Mouse (Mus musculus) heart, adult 9 months (tissue): ENCODE measurements around the gene Fem1b.
A peak's percentile ranks its signal among the peaks of the same experiment; 100 is the strongest.

Experiments used
- DNase-seq, 2 experiments: peaks; one replicate each; pipeline ENCODE4 v3.0.0; 2022; ENCODE audit warnings: low spot score in 2 of 2

Fem1b gene

DNA sequence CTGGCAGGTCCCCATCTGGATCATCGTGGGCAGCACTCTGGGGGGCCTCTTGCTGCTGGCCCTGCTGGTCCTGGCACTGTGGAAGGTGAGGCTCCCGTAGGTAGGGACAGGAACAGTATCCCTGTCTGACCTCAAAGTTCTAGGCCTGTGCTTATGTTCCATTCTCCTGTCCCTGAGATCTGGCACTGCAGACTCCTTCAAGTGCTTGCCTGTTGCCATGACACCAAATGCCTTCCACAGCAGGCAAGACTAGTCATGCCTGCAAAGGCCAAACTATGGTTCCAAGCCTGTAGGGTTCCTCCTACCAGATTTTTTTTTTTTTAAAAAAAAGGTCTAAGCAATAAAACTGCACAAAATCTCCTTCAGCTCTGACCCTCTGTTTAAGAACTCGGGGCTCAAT lies 29.8 kb downstream of the Fem1b start:
- DNase-seq, result peak; percentile 7 to 12

DNA sequence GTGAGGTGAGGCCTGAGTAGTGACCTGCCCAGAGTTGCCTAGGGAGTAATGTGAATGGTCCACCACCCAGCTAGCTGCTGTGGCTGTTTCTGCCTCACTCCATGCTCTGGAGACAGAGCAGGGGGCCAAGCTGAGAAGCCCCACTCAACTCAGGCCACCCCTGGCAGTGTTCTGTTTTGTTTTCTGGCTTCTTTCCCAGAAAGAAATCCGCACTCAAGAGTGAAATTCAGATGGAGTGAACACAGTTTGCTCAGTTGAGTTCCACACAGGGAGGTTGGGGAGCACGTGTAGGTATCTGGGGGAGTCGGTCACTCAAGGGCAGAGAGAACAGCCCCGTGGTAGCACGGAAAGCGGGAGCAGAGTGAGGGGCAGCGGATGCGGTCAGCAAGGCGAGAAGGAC lies 33.0 kb downstream of the Fem1b start:
- DNase-seq, result no peak

DNA sequence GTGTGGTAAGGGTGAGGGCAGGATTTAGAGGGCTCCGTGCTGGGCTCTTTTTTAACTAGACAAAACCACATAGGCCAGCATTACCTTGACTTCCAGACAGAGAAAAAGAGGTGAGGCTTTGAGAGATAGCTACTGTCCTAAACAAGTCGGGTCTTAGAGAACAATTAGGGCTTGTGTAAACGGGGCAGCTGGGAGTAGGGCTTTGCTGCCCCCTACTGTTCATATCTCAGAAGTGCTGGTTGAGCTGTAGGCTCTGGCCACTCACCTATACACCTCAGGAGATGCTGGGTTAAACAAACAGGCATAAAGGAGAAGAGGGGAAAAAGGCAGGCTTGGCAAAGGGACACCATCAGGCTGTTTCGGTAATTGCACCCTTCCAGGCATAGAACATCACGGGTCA lies 34.3 kb downstream of the Fem1b start:
- DNase-seq, result peak; percentile 17 to 30

DNA sequence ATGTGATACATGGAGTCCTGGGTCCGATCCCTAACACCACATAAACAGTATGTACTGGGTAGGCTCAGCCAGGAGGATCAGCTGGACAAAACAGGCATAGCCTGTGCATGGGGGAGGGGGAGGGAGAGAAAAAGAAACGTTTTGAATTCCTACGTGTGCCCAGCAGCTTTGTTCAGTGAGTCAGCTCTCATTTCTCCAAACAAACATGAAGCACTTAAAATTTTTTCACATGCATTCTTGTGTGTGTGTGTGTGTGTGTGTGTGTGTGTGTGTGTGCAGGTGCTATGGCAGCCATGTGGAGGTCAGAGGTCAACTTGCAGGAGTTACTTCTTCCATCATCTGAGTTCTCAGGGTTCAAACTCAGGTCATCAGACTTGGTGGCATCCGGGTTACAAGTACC lies 36.3 kb downstream of the Fem1b start:
- no peak for DNase-seq

DNA sequence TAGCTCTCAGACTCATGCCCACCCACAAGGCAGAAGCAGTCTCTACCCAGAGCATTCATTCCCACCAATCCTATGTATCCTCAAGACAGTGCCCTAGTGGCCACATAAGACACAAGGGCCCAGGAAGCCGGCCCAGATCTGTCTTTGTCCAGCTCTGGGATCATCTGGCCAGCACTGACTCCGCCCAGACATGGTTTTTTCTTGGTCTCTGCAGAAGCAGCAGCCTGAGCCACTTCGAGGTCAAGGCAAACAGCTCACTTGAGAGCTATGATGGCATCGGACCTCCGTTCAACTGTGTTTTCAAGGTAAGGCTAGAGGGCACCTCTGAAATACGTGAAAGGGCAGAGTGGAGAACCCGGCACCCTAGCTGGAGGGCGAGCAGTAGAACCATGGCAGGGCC lies 39.0 kb downstream of the Fem1b start:
- no peak for DNase-seq

DNA sequence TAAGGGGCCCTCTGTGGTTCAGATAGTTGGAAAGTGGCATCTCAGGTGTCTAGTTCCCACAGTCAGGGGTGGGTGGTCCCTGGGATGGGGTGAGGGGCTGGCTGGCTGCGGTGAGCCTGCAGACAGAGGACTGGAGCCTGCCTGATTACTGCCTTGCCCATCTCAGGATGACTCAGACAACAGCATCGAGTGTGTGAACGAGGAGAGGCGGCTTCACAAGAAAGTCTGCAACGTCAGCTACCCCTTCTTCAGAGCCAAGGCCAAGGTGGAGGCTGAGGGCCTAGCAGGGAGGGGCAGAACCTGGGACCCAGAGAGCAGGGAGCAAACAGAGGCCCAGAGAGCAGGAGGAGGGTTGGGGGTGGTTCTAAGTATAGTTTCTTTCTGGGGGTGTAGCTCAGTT lies 43.4 kb downstream of the Fem1b start:
- no peak for DNase-seq

DNA sequence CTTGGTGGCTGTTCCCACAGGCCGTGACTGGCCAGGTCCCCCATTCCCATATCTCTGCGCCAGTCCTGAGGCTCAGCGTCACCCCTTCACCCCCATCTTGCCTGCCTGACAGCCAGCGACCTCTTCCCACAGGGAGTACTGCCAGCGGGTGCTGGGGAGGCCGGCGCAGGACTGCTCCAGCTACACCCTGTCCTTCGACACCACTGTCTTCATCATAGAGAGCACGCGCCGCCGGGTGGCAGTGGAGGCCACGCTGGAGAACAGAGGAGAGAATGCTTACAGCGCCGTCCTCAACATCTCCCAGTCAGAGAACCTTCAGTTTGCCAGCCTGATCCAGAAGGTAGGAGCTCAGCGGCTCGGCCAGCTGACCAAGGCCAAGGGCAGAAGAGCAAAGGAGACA lies 44.3 kb downstream of the Fem1b start:
- DNase-seq, result no peak

DNA sequence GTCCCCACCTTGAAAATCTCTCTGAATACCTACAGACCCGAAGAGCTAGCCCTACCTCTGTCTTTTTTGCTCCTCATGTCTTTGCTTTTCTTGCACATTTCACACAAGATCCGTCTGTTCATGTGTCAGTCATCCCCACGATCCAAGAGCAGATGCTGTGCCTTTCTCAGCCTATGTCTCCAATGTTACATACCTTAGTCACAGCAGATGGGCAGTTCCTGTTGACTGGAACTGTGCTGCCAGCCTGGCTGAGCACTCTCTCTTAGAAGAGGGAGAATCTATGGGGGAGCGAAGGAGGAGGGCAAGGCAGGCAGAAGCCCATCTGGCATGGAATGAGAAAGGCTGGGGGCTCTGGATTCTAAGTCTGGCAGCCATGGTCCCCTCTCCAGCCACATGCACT lies 46.4 kb downstream of the Fem1b start:
- no peak for DNase-seq

DNA sequence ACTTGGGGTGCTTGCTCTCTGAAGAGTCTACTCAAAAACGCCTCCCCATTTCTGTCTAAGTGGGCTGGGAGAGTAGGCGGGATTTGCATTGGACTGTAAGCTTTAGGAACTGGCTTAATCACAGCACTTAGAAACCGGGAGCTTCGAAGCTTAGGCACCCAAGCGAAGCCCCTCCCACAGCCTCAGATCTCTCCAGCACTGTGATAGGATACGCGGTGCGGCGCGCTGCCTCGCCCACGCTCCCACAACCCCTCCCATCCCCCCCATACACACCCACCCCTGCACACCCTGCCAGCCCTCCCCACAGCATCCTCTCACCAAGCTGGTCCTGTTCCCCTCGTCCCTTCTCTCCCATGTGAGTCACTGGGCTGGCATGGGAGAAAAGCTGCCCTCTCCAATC lies 48.3 kb downstream of the Fem1b start:
- no peak for DNase-seq

DNA sequence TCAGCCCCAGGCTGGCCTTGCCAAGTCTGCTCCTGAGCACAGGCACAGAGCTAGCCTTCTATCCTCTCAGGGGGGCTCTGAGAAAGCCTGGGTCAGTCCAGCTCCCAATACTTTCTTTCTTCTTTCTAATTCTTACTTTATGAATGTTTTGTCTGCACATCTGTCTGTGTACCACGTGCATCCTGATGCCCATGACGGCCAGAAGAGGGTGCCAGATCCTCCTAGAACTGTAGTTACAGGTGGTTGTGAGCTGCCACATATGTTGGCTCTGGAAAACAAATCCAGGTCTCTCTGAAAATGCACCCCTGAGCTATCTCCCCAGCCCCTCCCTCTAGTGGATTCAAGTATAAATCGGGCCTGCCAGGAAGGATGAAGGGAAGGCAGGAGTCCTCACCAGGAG lies 52.1 kb downstream of the Fem1b start:
- DNase-seq, result no peak

DNA sequence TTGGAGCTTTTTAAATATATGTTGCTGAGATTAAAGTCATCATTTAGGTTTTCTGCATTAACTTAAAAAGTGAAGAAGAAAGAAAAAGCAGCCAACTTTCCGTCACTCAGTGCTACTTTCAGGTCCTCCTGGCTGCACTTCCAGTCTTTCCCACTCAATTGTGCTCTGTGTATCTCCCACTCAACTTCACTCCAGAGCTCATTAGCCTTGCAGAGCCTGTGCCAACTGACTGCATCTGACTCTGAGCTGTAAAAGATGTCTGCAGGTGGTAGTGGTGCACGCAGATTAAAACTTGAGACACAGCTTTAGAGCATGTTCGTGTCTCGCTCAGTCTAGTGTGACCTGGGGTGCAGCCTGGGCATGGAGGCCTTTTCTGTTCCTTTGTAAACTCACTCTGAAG lies 53.4 kb downstream of the Fem1b start:
- DNase-seq, result no peak

DNA sequence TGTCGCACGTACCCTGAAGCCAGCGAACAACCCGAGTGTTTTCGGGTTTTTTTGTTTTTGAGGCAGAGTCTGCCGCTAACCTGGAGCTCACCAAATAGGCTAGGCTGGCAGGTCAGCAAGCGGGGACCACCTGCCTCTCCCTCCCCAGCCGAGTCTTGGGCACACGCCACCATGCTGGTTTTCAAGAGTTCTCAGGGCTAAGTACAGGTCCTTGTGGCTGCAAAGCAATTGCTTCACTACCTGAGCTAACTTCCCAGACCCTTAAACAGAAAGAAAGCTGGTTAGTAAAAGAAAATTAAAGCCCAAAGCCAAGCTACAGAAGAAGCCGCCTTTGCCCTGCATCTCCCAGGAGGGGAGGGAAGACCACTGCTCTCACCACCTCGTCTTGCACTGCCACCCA lies 61.4 kb downstream of the Fem1b start:
- no peak for DNase-seq

DNA sequence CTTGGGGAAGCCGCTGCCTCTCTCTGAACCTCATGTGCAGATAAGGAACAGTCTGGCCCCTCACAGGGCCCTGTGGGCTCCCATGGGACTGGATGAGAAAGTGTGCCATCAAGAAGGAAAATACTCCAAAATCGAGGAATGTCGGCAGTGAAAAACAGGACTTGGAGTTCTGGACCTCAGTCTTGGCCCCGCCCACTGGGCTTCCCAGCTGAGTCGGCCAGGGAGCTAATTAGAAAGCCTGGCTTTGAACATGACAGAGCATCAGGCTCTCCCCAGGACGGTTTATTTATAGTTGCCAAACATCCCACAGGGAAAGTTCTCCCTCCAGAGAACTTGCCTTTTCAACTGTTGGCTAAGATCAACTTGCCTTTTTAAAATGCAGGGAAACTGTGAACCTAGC lies 62.1 kb downstream of the Fem1b start:
- peak; percentile 55 for DNase-seq

DNA sequence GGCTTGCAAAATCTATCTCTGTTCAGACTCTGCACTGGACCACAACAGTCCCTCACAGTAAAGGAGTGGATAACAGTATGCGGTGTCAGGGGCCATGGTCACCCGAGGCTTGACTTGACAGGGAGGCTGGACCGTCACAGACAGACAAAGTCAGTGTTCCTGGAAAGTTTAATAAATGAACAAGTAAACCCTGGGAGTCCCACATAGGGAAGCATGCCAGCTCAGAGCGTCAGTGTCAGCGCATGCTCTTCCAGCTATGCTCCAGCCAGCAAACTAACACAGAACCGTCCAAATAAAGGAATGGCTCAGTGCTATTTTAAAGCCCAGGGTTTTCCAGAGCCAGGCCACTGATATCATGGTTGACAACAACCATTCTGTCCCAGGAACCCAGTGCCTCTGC lies 65.1 kb downstream of the Fem1b start:
- DNase-seq, result no peak

DNA sequence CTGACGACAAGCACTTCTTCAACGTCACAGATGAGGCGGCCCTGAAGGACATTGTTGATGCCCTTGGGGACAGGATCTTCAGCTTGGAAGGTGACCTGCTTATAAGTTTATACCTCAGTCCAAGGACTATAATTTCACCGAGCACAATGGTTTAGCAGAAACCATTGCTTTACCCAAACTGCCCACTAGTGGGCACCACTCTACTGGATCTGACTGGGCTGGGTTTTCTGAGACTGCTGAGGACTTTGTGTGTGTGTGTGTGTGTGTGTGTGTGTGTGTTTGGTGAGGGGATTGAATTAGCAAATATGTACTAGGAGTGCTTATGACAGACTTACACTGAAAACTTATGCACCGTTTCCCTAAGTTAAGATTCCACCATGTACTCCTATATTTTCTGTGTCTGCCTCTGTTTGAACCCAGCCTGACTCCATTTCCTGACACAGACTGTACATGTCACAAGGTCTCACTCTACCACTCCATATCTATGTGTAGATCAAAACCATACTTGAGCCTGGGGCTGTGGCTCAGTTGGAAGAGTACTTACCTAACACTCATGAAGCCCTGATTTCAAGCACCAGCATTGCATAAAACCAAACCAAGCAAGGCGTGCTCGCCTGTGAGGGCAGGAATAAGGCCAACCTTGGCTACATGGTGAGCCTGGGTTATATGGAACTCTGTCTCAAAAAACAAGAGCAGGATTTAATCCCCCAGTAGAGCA lies 67.0 kb downstream of the Fem1b start:
- peak in 1 of 2 experiments; percentile 25 for DNase-seq
